Mouse (Mus musculus): ENCODE results near the gene Oosp3.

Gene Oosp3

GRCm38 (mm10) chr19:11696755-11697154 is at the start of gene Oosp3:
Gene Oosp3 (plus strand): TSS chr19:11697055.
- DNase-seq (ENCODE audit: extremely low spot score): no peak

- DNase-seq (ENCODE audit: extremely low spot score): no peak
Measured at GRCm38 (mm10) chr19:11649564-11649963, 47.3 kb upstream of the Oosp3 start.

- no peak for DNase-seq (ENCODE audit: extremely low spot score)
Measured at GRCm38 (mm10) chr19:11659142-11659541, 37.7 kb upstream of the Oosp3 start.

GRCm38 (mm10) chr19:11660459-11660858 is 36.4 kb upstream of the Oosp3 start, which contains the start of gene Oosp2:
Gene Oosp2 (minus strand): TSS chr19:11660559.
- DNase-seq (ENCODE audit: extremely low spot score): no peak

GRCm38 (mm10) chr19:11661562-11661961 is 35.3 kb upstream of the Oosp3 start:
- no peak for DNase-seq (ENCODE audit: extremely low spot score)

GRCm38 (mm10) chr19:11690839-11691238 is 6.0 kb upstream of the Oosp3 start, which contains the start of gene Oosp1:
Gene Oosp1 (minus strand): TSS chr19:11691150.
- no peak for DNase-seq (ENCODE audit: extremely low spot score)

- DNase-seq (ENCODE audit: extremely low spot score): no peak
Measured at GRCm38 (mm10) chr19:11691454-11691853, 5.4 kb upstream of the Oosp3 start.

- DNase-seq (ENCODE audit: extremely low spot score): no peak
Measured at GRCm38 (mm10) chr19:11698342-11698741, 1.5 kb downstream of the Oosp3 start.

GRCm38 (mm10) chr19:11712451-11712850 is 15.6 kb downstream of the Oosp3 start:
- no peak for DNase-seq (ENCODE audit: extremely low spot score)

- no peak for DNase-seq (ENCODE audit: extremely low spot score)
Measured at GRCm38 (mm10) chr19:11720071-11720470, 23.2 kb downstream of the Oosp3 start.

GRCm38 (mm10) chr19:11723870-11724269 is 27.0 kb downstream of the Oosp3 start:
- DNase-seq (ENCODE audit: extremely low spot score): no peak

- DNase-seq (ENCODE audit: extremely low spot score): no peak
Measured at GRCm38 (mm10) chr19:11724275-11724674, 27.4 kb downstream of the Oosp3 start.

GRCm38 (mm10) chr19:11725915-11726314 is 29.1 kb downstream of the Oosp3 start:
- no peak for DNase-seq (ENCODE audit: extremely low spot score)

- no peak for DNase-seq (ENCODE audit: extremely low spot score)
Measured at GRCm38 (mm10) chr19:11727304-11727703, 30.4 kb downstream of the Oosp3 start.

GRCm38 (mm10) chr19:11730278-11730677 is 33.4 kb downstream of the Oosp3 start:
- no peak for DNase-seq (ENCODE audit: extremely low spot score)

- DNase-seq (ENCODE audit: extremely low spot score): no peak
Measured at GRCm38 (mm10) chr19:11736455-11736854, 39.6 kb downstream of the Oosp3 start.

GRCm38 (mm10) chr19:11745680-11746079 is 48.8 kb downstream of the Oosp3 start:
- DNase-seq (ENCODE audit: extremely low spot score): no peak

- DNase-seq (ENCODE audit: extremely low spot score): no peak
Measured at GRCm38 (mm10) chr19:11747298-11747697, 50.4 kb downstream of the Oosp3 start, which contains the start of gene Gif. Gene Gif (plus strand): TSS chr19:11747554.
